Mouse (Mus musculus) liver, embryonic 13.5 days (tissue): Measurements from ENCODE around the gene Rpl36al. TPM values are rescaled to one million over a fixed set of nuclear protein-coding genes. Genes with fewer than 3 reads are reported as not detected.
A peak's percentile ranks its signal among the peaks of the same experiment; 100 is the strongest.

ENCODE experiments used
- ATAC-seq: fragments of 200-750 bp; cut with Nextera tagmentation; 2 replicates; pipeline ENCODE4 v1.8.0; 2017; ENCODE audit warnings: low read depth, mild to moderate bottlenecking, moderate number of reproducible peaks, moderate library complexity
- DNase-seq: peaks from one replicate; pipeline ENCODE4 v3.0.0; 2022
- H3K27ac ChIP-seq: fragments of 300-500 bp; sonication (generic); 2 replicates; pipeline ENCODE4 v1.5.1; 2015; ENCODE audit warnings: moderate library complexity, mild to moderate bottlenecking, inconsistent platforms
- H3K27me3 ChIP-seq: fragments of 300-500 bp; sonication (generic); 2 replicates; pipeline ENCODE4 v1.6.1; 2015; ENCODE audit warnings: mild to moderate bottlenecking, inconsistent platforms
- H3K36me3 ChIP-seq: fragments of 300-500 bp; sonication (generic); 2 replicates; pipeline ENCODE4 v1.6.1; 2015; ENCODE audit warnings: mild to moderate bottlenecking, inconsistent platforms
- H3K4me1 ChIP-seq: fragments of 300-500 bp; sonication (generic); replicated peaks from 2 replicates; pipeline ENCODE4 v1.6.1; 2015; ENCODE audit warnings: inconsistent platforms
- H3K4me2 ChIP-seq: fragments of 300-500 bp; sonication (generic); 2 replicates; pipeline ENCODE4 v1.6.1; 2015; ENCODE audit warnings: inconsistent platforms, mild to moderate bottlenecking, moderate library complexity
- H3K4me3 ChIP-seq: fragments of 300-500 bp; sonication (generic); replicated peaks from 2 replicates; pipeline ENCODE4 v1.5.1; 2015; ENCODE audit warnings: mild to moderate bottlenecking, inconsistent platforms
- H3K9ac ChIP-seq: fragments of 300-500 bp; sonication (generic); 2 replicates; pipeline ENCODE4 v1.6.1; 2015; ENCODE audit warnings: mild to moderate bottlenecking, inconsistent platforms
- H3K9me3 ChIP-seq: fragments of 300-500 bp; sonication (generic); replicated peaks from 2 replicates; pipeline ENCODE4 v1.6.1; 2016; ENCODE audit warnings: inconsistent platforms
- WGBS: fragments of 180-500 bp; shearing (Covaris S2); methylation state at CpG from one replicate; pipeline ENCODE4 v1.1.7; 2015; ENCODE audit not compliant: insufficient replicate concordance; 5-methylcytosine and 5-hydroxymethylcytosine counted together
- polyA plus RNA-seq: library from polyadenylated mRNA; unstranded; fragments of >200 nt; fragmentation: Nextera tagmentation; extraction: Ambion mirVana; gene quantifications from 2 replicates; pipeline ENCODE4 v1.2.1, GENCODE M21; 2015

Rpl36al gene
- polyA plus RNA-seq, 1 experiment from 2014 or later = 736 TPM

- ATAC-seq = no peak
- no peak overlapping the region for H3K4me2 ChIP-seq
- H3K9ac ChIP-seq = no peak overlapping the region
- no peak for DNase-seq
- no peak overlapping the region for H3K4me3 ChIP-seq
- no peaks in the 10 kb centered on the region for H3K9me3 ChIP-seq
- H3K36me3 ChIP-seq = peaks cover 54% of the 10 kb centered on the region
- no peak overlapping the region for H3K27ac ChIP-seq
- H3K27me3 ChIP-seq = no peaks in the 10 kb centered on the region
- H3K4me1 ChIP-seq = peaks cover 38% of the 10 kb centered on the region
- 82% methylated on average over 9 of the region's 9 CpGs for WGBS
Observed at GRCm38 (mm10) chr12:69190074-69190473, 6.2 kb upstream of the Rpl36al start.

GRCm38 (mm10) chr12:69186811-69187471, 3.1 kb upstream of the Rpl36al start:
- H3K27ac ChIP-seq = peak overlapping the region; percentile 59
- no peaks in the 10 kb centered on the region for H3K9me3 ChIP-seq
- no peak for DNase-seq
- H3K4me1 ChIP-seq = peaks cover 39% of the 10 kb centered on the region
- no peaks in the 10 kb centered on the region for H3K27me3 ChIP-seq
- peaks cover 48% of the 10 kb centered on the region for H3K36me3 ChIP-seq
- H3K4me3 ChIP-seq = peak overlapping the region; percentile 21; the same call in 1 of the 2 replicates
- no peak for ATAC-seq
- WGBS = 53% methylated on average over 5 of the region's 5 CpGs
- H3K9ac ChIP-seq = peak overlapping the region; percentile 49
- H3K4me2 ChIP-seq = peak overlapping the region; percentile 34

GRCm38 (mm10) chr12:69185371-69185770, 1.5 kb upstream of the Rpl36al start:
- Histone ChIP-seq H3K4me1 (peaks cover 39% of the 10 kb centered on the region), H3K4me2 (peak overlapping the region; percentile 97), H3K4me3 (peak overlapping the region; percentile 91), H3K9me3 (no peaks in the 10 kb centered on the region), H3K9ac (peak overlapping the region; percentile 96), H3K27me3 (no peaks in the 10 kb centered on the region), H3K36me3 (peaks cover 44% of the 10 kb centered on the region), H3K27ac (peak overlapping the region; percentile 94)
- 33% methylated on average over 7 of the region's 7 CpGs for WGBS
- no peak for ATAC-seq
- no peak for DNase-seq

- H3K36me3 ChIP-seq = peaks cover 39% of the 10 kb centered on the region
- H3K27me3 ChIP-seq = no peaks in the 10 kb centered on the region
- peaks cover 39% of the 10 kb centered on the region for H3K4me1 ChIP-seq
- DNase-seq (peak; percentile 42), ATAC-seq (peak; percentile 52)
- H3K4me2 ChIP-seq = peak overlapping the region; percentile 97
- under 1% methylated on average over 86 of the region's 86 CpGs for WGBS
- H3K27ac ChIP-seq = peak overlapping the region; percentile 94
- peak overlapping the region; percentile 91 for H3K4me3 ChIP-seq
- no peaks in the 10 kb centered on the region for H3K9me3 ChIP-seq
- H3K9ac ChIP-seq = peak overlapping the region; percentile 96
Observed at GRCm38 (mm10) chr12:69184342-69185295, 736 bp upstream of the Rpl36al start.

- ATAC-seq = no peak
- 0 out of 2 replicates have a peak, but pooled peaks cover 3% of the 10 kb centered on the region for H3K9me3 ChIP-seq
- H3K27ac ChIP-seq = no peak overlapping the region
- peaks cover 23% of the 10 kb centered on the region for H3K4me1 ChIP-seq
- H3K27me3 ChIP-seq = no peaks in the 10 kb centered on the region
- H3K4me2 ChIP-seq = no peak overlapping the region
- DNase-seq = no peak
- WGBS = 63% methylated on average over 4 of the region's 4 CpGs
- H3K36me3 ChIP-seq = peaks cover 43% of the 10 kb centered on the region
- no peak overlapping the region for H3K4me3 ChIP-seq
- no peak overlapping the region for H3K9ac ChIP-seq
Observed at GRCm38 (mm10) chr12:69181800-69182199, 2.1 kb downstream of the Rpl36al start.

GRCm38 (mm10) chr12:69179371-69179770, 4.5 kb downstream of the Rpl36al start:
- Histone ChIP-seq H3K36me3 (peaks cover 67% of the 10 kb centered on the region), H3K9me3 (0 out of 2 replicates have a peak, but pooled peaks cover 3% of the 10 kb centered on the region), H3K9ac (no peak overlapping the region), H3K4me1 (peaks cover 13% of the 10 kb centered on the region), H3K27me3 (no peaks in the 10 kb centered on the region), H3K4me2 (no peak overlapping the region), H3K27ac (no peak overlapping the region), H3K4me3 (no peak overlapping the region)
- ATAC-seq (no peak), DNase-seq (no peak)
- 76% methylated on average over 12 of the region's 12 CpGs for WGBS

GRCm38 (mm10) chr12:69177526-69177925, 6.4 kb downstream of the Rpl36al start:
- H3K4me2 ChIP-seq = no peak overlapping the region
- no peak overlapping the region for H3K9ac ChIP-seq
- no peaks in the 10 kb centered on the region for H3K27me3 ChIP-seq
- H3K4me1 ChIP-seq = peaks cover 6% of the 10 kb centered on the region
- H3K4me3 ChIP-seq = no peak overlapping the region
- 0 out of 2 replicates have a peak, but pooled peaks cover 3% of the 10 kb centered on the region for H3K9me3 ChIP-seq
- H3K27ac ChIP-seq = no peak overlapping the region
- WGBS = 88% methylated on average over 3 of the region's 3 CpGs
- ATAC-seq (no peak), DNase-seq (no peak)
- peaks cover 82% of the 10 kb centered on the region for H3K36me3 ChIP-seq

GRCm38 (mm10) chr12:69175975-69176374, 7.9 kb downstream of the Rpl36al start:
- 69% methylated on average over 3 of the region's 3 CpGs for WGBS
- no peak for ATAC-seq
- peaks cover 9% of the 10 kb centered on the region for H3K4me1 ChIP-seq
- H3K4me3 ChIP-seq = no peak overlapping the region
- H3K9me3 ChIP-seq = 0 out of 2 replicates have a peak, but pooled peaks cover 3% of the 10 kb centered on the region
- no peak for DNase-seq
- no peaks in the 10 kb centered on the region for H3K27me3 ChIP-seq
- peaks cover 79% of the 10 kb centered on the region for H3K36me3 ChIP-seq
- no peak overlapping the region for H3K27ac ChIP-seq
- H3K4me2 ChIP-seq = no peak overlapping the region
- H3K9ac ChIP-seq = no peak overlapping the region

GRCm38 (mm10) chr12:69171307-69171706, 12.6 kb downstream of the Rpl36al start:
- H3K36me3 ChIP-seq = peaks cover 44% of the 10 kb centered on the region
- H3K4me1 ChIP-seq = peaks cover 35% of the 10 kb centered on the region
- no peak for DNase-seq
- H3K27me3 ChIP-seq = no peaks in the 10 kb centered on the region
- H3K27ac ChIP-seq = no peak overlapping the region
- no peak overlapping the region for H3K4me2 ChIP-seq
- no peaks in the 10 kb centered on the region for H3K9me3 ChIP-seq
- WGBS = 87% methylated on average over 2 of the region's 2 CpGs
- ATAC-seq = no peak
- peak overlapping the region; percentile 30; the same call in 1 of the 2 replicates for H3K9ac ChIP-seq
- no peak overlapping the region for H3K4me3 ChIP-seq

GRCm38 (mm10) chr12:69168461-69169106, 15.3 kb downstream of the Rpl36al start, which contains the start of gene Lrr1:
Lrr1 (plus strand) TSS chr12:69168814.
- H3K4me3 ChIP-seq = peak within 1 kb of the TSS; percentile 80
- peak within 1 kb of the TSS; percentile 81 for H3K9ac ChIP-seq
- H3K27ac ChIP-seq = peak within 1 kb of the TSS; percentile 81
- H3K27me3 ChIP-seq = no peaks in the 10 kb centered on the region
- peaks cover 48% of the 10 kb centered on the region for H3K4me1 ChIP-seq
- peak within 1 kb of the TSS; percentile 84 for H3K4me2 ChIP-seq
- ATAC-seq = peak; percentile 90
- under 1% methylated on average over 40 of the region's 40 CpGs for WGBS
- no peaks in the 10 kb centered on the region for H3K9me3 ChIP-seq
- peak; percentile 84 for DNase-seq
- H3K36me3 ChIP-seq = peaks cover 17% of the 10 kb centered on the region
